Mouse (Mus musculus) small intestine, adult 2 months (tissue): ENCODE results near the gene Gab2.

Source experiments
- CTCF ChIP-seq: fragments of 200-500 bp; IDR thresholded peaks from 2 replicates; pipeline ENCODE4 v1.5.1; 2012; ENCODE audit warnings: low read depth, mild to moderate bottlenecking, control low read depth, inconsistent platforms, low read length, moderate library complexity, mixed read lengths; ENCODE audit not compliant: insufficient replicate concordance, insufficient read length; ENCODE audit errors: extremely low read depth
- POLR2A ChIP-seq: fragments of 200-500 bp; IDR thresholded peaks from 2 replicates; pipeline ENCODE4 v1.6.1; 2012; ENCODE audit warnings: low read depth, mild to moderate bottlenecking, control low read depth, inconsistent platforms, low read length, moderate library complexity

GRCm38 (mm10) chr7:97334406-97334805, 253.0 kb downstream of the Gab2 start:
- TF ChIP-seq POLR2A: no peak
- TF ChIP-seq CTCF: no peak
